Mouse (Mus musculus): ENCODE measurements around the gene Islr2.

The Islr2 gene

GRCm38 (mm10) chr9:58220218-58220903 lies 16.2 kb upstream of the Islr2 start:
- no peak for DNase-seq (ENCODE audit: low spot score)

GRCm38 (mm10) chr9:58218539-58218938 lies 14.4 kb upstream of the Islr2 start:
- no peak for DNase-seq (ENCODE audit: low spot score)

DNA sequence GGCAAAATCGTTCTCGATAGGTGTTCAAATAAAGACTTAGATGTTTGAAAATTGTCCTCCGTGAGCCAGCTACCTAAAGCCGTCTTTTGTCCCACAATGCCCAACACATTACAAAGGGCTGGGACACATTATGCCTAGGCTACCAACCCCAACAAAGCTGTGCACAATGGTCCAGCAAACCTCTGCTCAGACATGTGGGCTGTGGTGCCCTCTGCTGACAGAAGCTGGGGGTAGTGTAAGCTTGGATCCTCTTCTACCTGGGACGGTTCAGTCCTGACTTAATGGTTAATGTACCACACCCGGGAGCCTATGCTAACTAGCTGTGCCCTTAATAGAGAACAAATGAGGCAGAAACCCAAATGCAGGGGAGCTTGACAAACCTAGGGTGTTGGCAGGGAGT lies 12.3 kb upstream of the Islr2 start:
- no peak for DNase-seq (ENCODE audit: low spot score)

GRCm38 (mm10) chr9:58214519-58215180 lies 10.5 kb upstream of the Islr2 start:
- no peak for DNase-seq (ENCODE audit: low spot score)

DNA sequence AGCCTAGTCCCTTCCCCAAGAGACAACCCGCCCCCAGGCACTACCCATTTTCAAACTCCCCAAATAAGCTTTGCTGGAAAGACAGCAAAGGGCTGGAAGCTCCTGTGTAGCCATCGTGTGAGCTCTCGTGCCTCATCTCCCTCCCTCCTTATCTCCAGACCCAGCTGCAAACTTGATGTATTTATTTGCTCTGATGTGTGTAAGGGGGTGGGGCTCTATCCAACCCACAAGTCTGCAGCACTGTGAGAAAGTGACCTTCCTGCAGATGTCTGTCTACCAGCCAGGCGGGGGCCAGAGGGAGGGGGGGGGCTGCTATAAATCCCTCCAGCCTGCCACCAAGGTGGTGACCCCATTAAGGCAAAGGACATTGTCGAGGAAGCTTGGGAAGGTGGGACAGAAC lies 9.7 kb upstream of the Islr2 start:
- no peak for DNase-seq (ENCODE audit: low spot score)

DNA sequence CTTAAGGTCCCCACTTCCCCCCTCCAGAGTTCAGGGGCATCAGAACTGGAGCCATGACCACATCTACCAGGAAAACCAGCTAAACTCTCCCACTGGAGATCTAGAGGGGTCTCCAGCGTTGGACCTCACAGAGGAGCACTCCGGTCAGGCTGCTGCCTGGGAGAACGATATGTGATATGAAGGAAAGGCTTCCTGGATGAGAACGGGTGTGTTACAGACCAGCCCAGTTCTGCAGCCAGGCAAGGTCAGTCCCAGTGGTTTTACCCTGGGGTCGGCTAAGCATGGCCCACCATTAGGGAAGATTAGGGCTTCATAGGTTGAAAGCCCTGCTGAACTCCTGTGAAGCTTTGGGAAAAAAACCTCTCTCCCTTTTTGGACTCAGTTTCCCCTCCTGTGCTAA lies 9.3 kb upstream of the Islr2 start:
- DNase-seq (ENCODE audit: low spot score), result no peak

GRCm38 (mm10) chr9:58210304-58210627 lies 6.1 kb upstream of the Islr2 start:
- no peak for DNase-seq (ENCODE audit: low spot score)

- no peak for DNase-seq (ENCODE audit: low spot score)
Observed at GRCm38 (mm10) chr9:58209462-58210303, 5.6 kb upstream of the Islr2 start.

- no peak for DNase-seq (ENCODE audit: low spot score)
Observed at GRCm38 (mm10) chr9:58206013-58206412, 1.9 kb upstream of the Islr2 start.

DNA sequence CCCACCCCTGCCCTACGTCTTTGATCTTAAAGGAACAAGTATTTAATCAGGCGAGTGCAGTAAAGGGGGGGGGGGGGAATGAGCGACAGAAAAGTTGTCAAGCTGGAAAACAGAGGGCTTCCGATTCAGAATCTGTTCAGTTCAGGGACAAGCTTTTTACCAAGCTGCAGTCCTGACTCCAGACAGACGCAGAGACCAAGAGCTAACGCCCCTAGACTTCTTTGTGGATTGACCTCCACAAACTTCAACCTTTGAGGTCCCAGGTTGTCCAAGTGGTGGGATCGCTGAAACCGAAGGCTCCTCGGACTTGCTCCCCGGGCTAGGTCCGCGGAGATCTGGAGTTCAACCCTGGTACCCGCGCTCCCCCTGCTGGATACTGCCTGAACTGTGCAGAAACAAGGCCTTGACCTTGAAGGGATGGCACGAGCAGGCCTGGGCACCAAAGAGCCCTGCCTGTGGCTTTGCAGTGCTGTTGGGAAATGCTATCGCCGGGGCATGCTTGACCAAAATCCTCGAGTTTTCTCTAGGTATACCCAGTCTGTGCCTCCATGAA lies 405 bp upstream of the Islr2 start:
- DNase-seq (ENCODE audit: low spot score), result peak; percentile 85

DNA sequence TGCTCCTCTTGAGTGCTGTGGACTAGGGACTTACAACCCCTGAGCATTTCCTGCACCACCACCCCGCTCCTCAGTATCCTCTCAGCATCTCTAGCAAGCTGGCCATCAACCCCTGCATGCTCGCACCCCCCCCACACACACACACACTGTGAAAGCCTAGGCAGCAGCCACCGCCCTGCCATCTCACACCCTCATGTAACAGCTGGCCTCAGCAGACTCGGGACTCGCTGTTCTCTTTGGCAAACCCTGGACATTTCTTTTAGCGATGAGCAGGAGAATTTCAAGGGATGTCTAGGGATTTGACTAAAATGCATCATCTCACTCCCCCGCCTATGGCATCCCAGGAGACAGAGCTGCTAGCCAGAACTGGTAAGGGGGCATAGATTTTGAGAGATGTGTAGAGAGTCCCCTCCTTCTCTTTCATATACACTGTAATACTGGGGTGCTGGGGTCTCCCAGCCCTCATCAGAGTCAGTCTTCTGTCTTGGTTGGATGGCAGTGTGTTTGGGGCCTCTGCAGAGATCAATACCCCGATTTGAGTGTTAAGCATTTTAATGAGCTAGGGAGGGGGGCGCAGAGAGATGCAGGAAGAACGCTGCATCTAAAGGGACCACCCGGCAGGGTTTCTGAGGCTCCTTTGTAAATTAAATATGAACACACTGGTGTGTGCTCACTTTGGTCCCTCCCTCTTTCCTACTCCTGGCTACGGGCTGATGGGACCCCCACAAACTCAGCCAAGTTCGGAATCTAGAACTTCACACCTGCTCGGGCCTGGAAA lies 1.3 kb downstream of the Islr2 start:
- DNase-seq (ENCODE audit: low spot score), result no peak

DNA sequence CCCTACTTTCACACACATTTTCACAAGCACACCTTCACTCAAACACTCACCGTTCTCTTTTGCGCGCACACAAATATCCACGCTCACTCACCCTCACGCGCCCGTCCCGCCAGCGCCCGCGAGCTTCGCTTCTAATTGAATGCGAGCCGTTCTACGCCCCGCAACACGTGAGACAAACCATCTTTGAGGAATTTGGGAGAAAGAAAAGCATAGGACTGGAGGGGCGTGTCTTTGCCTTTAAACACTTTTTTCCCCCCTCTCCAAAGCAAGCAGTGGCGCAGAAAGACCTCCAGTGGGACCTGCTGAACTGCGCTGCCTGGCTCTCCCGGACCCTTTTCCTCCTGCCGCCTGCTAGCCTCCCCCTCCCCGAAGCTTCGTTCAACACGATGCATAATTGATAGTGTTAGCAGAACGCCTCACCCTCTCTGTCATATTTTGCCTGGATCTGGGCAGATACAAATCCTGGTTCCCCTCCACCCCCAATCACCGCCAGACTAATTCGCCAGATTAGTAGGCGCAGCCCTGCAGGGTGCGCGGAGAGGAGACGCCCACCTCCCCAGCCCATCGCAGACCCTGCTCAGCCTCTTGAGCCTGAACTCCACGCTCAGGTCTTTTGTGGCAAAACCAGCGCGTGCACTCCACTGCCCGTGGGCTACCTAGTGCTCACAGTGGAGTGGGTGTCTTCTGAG lies 2.1 kb downstream of the Islr2 start:
- no peak for DNase-seq (ENCODE audit: low spot score)

GRCm38 (mm10) chr9:58201091-58201842 lies 2.9 kb downstream of the Islr2 start:
- no peak for DNase-seq (ENCODE audit: low spot score)

DNA sequence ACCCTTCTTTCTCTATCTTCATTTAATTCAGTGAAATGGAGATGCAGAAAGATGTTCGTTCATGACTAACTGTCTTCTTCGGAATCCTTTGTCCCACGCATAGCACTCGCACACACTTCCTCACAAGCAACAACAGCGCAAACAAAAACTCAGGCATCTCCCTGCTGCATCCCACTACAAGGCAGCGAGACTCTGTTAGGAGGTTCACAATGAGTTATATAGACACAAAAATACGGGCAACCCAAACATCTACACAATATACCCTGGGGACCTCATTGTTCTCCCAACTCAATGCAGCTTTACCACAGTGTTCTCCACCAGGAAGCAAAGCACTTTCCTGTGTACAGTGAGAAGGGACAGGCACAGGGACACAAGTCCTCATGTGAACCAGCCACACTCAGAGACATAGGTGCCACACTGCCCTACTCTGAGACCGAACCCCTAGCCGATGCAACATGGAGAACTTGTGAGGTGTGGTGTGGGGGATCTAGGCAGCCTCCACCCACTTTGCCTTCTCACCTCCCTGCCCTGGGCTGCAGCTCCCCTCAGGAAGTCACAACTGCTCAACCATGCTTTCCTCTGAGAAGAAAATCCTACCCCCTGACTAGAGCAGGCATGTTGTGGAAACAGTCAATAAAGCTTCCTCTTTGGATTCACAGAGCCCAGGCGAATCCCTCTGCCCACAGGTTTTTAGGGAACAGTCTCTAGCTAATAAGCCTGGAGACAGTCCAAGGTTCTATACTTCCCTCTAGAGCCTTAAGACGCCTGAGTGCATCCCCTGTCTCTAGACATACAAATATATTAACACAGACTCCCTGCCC lies 3.6 kb downstream of the Islr2 start:
- DNase-seq (ENCODE audit: low spot score), result no peak

- DNase-seq (ENCODE audit: low spot score), result no peak
Observed at GRCm38 (mm10) chr9:58199381-58200269, 4.5 kb downstream of the Islr2 start.

DNA sequence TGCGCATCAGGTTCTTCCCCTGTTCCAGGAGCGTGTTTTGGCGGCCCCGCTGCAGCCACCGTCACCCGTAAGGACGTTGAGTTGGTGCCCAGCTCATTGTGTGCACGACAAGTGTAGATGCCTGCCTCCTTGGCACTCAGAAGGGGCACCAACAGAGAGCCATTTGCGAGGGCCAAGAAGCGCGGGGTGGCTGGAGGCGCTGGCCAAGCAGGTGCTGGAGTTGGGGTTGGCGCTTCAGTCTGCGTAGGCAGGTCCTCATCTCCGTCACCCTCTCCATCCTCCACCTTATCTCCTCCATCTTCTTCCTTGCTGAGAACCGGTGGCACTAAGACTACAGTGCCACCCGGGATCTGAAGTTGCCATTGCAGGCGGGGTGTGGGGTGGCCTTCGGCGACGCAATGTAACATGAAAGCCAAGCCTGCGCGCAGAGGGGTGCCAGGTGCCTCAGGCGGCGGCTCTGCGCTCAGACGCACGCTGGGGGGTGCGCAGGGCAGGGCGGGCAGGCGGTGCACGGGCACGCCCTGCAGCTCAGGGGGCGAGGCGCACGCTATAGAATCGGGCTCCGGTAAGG lies 5.2 kb downstream of the Islr2 start:
- DNase-seq (ENCODE audit: low spot score), result no peak

- no peak for DNase-seq (ENCODE audit: low spot score)
Observed at GRCm38 (mm10) chr9:58197781-58198701, 6.1 kb downstream of the Islr2 start.

Data from yolk sac, embryonic 10.5 days (tissue).